Mouse (Mus musculus): ENCODE measurements around the gene Tnfsf10. TPM values are rescaled to one million over a fixed set of nuclear protein-coding genes. Genes with fewer than 3 reads are reported as not detected.

Tnfsf10 gene
- polyA plus RNA-seq, 1 experiment: 2.8 TPM

GRCm38 (mm10) chr3:27302339-27303022 is 14.3 kb upstream of the Tnfsf10 start:
- TF ChIP-seq CTCF (IDR thresholded peaks at IDR 0.05; ENCODE audit: low read depth, low read length) (no peak), POLR2A (IDR thresholded peaks at IDR 0.05; ENCODE audit: borderline replicate concordance, low read depth, low read length) (no peak)
- no peak overlapping the region for H3K4me3 ChIP-seq (ENCODE audit: insufficient read depth, low read length)
- peak overlapping the region; percentile 43 for H3K27ac ChIP-seq (ENCODE audit: insufficient read depth, low read depth, low read length)
- H3K4me1 ChIP-seq (ENCODE audit: control insufficient read depth, insufficient read depth, low read length): peaks cover 13% of the 10 kb centered on the region

- H3K27ac ChIP-seq (ENCODE audit: insufficient read depth, low read depth, low read length): no peak overlapping the region
- H3K4me1 ChIP-seq (ENCODE audit: control insufficient read depth, insufficient read depth, low read length): peaks cover 15% of the 10 kb centered on the region
- TF ChIP-seq CTCF (IDR thresholded peaks at IDR 0.05; ENCODE audit: low read depth, low read length) (no peak), POLR2A (IDR thresholded peaks at IDR 0.05; ENCODE audit: borderline replicate concordance, low read depth, low read length) (no peak)
- H3K4me3 ChIP-seq (ENCODE audit: insufficient read depth, low read length): no peak overlapping the region
Measured at GRCm38 (mm10) chr3:27306815-27307214, 10.0 kb upstream of the Tnfsf10 start.

- Histone ChIP-seq H3K27ac (ENCODE audit: insufficient read depth, low read depth, low read length) (no peak overlapping the region), H3K4me1 (ENCODE audit: control insufficient read depth, insufficient read depth, low read length) (peaks cover 2% of the 10 kb centered on the region), H3K4me3 (ENCODE audit: insufficient read depth, low read length) (no peak overlapping the region)
- TF ChIP-seq POLR2A (IDR thresholded peaks at IDR 0.05; ENCODE audit: borderline replicate concordance, low read depth, low read length) (no peak), CTCF (IDR thresholded peaks at IDR 0.05; ENCODE audit: low read depth, low read length) (no peak)
Measured at GRCm38 (mm10) chr3:27310973-27311372, 5.9 kb upstream of the Tnfsf10 start.

- no peak for TF ChIP-seq POLR2A (IDR thresholded peaks at IDR 0.05; ENCODE audit: borderline replicate concordance, low read depth, low read length)
- TF ChIP-seq CTCF (IDR thresholded peaks at IDR 0.05; ENCODE audit: low read depth, low read length): no peak
- Histone ChIP-seq H3K4me3 (ENCODE audit: insufficient read depth, low read length) (no peak overlapping the region), H3K4me1 (ENCODE audit: control insufficient read depth, insufficient read depth, low read length) (peaks cover 2% of the 10 kb centered on the region), H3K27ac (ENCODE audit: insufficient read depth, low read depth, low read length) (no peak overlapping the region)
Measured at GRCm38 (mm10) chr3:27311475-27311874, 5.4 kb upstream of the Tnfsf10 start.

- no peak overlapping the region for H3K4me3 ChIP-seq (ENCODE audit: insufficient read depth, low read length)
- TF ChIP-seq POLR2A (IDR thresholded peaks at IDR 0.05; ENCODE audit: borderline replicate concordance, low read depth, low read length): no peak
- TF ChIP-seq CTCF (IDR thresholded peaks at IDR 0.05; ENCODE audit: low read depth, low read length): no peak
- H3K27ac ChIP-seq (ENCODE audit: insufficient read depth, low read depth, low read length): no peak overlapping the region
- H3K4me1 ChIP-seq (ENCODE audit: control insufficient read depth, insufficient read depth, low read length): peaks cover 7% of the 10 kb centered on the region
Measured at GRCm38 (mm10) chr3:27314506-27315164, 2.2 kb upstream of the Tnfsf10 start.

- Histone ChIP-seq H3K4me1 (ENCODE audit: control insufficient read depth, insufficient read depth, low read length) (0 out of 2 replicates have a peak, but pooled peaks cover 4% of the 10 kb centered on the region), H3K27ac (ENCODE audit: insufficient read depth, low read depth, low read length) (no peak overlapping the region), H3K4me3 (ENCODE audit: insufficient read depth, low read length) (peak overlapping the region; percentile 44)
- TF ChIP-seq CTCF (IDR thresholded peaks at IDR 0.05; ENCODE audit: low read depth, low read length) (no peak), POLR2A (IDR thresholded peaks at IDR 0.05; ENCODE audit: borderline replicate concordance, low read depth, low read length) (no peak)
Measured at GRCm38 (mm10) chr3:27317288-27318024, 628 bp downstream of the Tnfsf10 start.

- no peak overlapping the region for H3K4me3 ChIP-seq (ENCODE audit: insufficient read depth, low read length)
- TF ChIP-seq CTCF (IDR thresholded peaks at IDR 0.05; ENCODE audit: low read depth, low read length): no peak
- TF ChIP-seq POLR2A (IDR thresholded peaks at IDR 0.05; ENCODE audit: borderline replicate concordance, low read depth, low read length): no peak
- H3K4me1 ChIP-seq (ENCODE audit: control insufficient read depth, insufficient read depth, low read length): 0 out of 2 replicates have a peak, but pooled peaks cover 4% of the 10 kb centered on the region
- H3K27ac ChIP-seq (ENCODE audit: insufficient read depth, low read depth, low read length): no peak overlapping the region
Measured at GRCm38 (mm10) chr3:27319650-27320049, 2.8 kb downstream of the Tnfsf10 start.

- TF ChIP-seq POLR2A (IDR thresholded peaks at IDR 0.05; ENCODE audit: borderline replicate concordance, low read depth, low read length) (no peak), CTCF (IDR thresholded peaks at IDR 0.05; ENCODE audit: low read depth, low read length) (no peak)
- Histone ChIP-seq H3K4me3 (ENCODE audit: insufficient read depth, low read length) (no peak overlapping the region), H3K4me1 (ENCODE audit: control insufficient read depth, insufficient read depth, low read length) (0 out of 2 replicates have a peak, but pooled peaks cover 4% of the 10 kb centered on the region), H3K27ac (ENCODE audit: insufficient read depth, low read depth, low read length) (no peak overlapping the region)
Measured at GRCm38 (mm10) chr3:27320613-27321495, 4.0 kb downstream of the Tnfsf10 start.

- Histone ChIP-seq H3K4me3 (ENCODE audit: insufficient read depth, low read length) (no peak overlapping the region), H3K4me1 (ENCODE audit: control insufficient read depth, insufficient read depth, low read length) (0 out of 2 replicates have a peak, but pooled peaks cover 1% of the 10 kb centered on the region), H3K27ac (ENCODE audit: insufficient read depth, low read depth, low read length) (no peak overlapping the region)
- TF ChIP-seq CTCF (IDR thresholded peaks at IDR 0.05; ENCODE audit: low read depth, low read length): no peak
- no peak for TF ChIP-seq POLR2A (IDR thresholded peaks at IDR 0.05; ENCODE audit: borderline replicate concordance, low read depth, low read length)
Measured at GRCm38 (mm10) chr3:27322591-27322990, 5.8 kb downstream of the Tnfsf10 start.

Data from bone marrow macrophage, adult 2 months (primary cell).